Mouse (Mus musculus) ES-E14 (cell line): Measurements from ENCODE around the gene Kif13a. TPM values are rescaled to one million over a fixed set of nuclear protein-coding genes. Genes with fewer than 3 reads are reported as not detected.

ENCODE experiments used
- DNase-seq: peaks from one replicate; pipeline ENCODE4 v3.0.0-alpha.2; 2013; ENCODE audit warnings: low read depth, low spot score
- H3K27ac ChIP-seq: 2 replicates; pipeline ENCODE4 v1.5.1; 2012; ENCODE audit warnings: low read depth, mild to moderate bottlenecking, low read length, moderate library complexity, mixed read lengths; ENCODE audit not compliant: poor library complexity, insufficient read depth, severe bottlenecking
- H3K36me3 ChIP-seq: 2 replicates; pipeline ENCODE4 v1.6.1; 2012; ENCODE audit warnings: mild to moderate bottlenecking, low read length, moderate library complexity, mixed read lengths; ENCODE audit not compliant: control insufficient read depth, poor library complexity, insufficient read depth, severe bottlenecking
- H3K4me1 ChIP-seq, 2 experiments: fragments of 150-350 bp in 1 of 2; sonication (generic) in 1 of 2; 2 replicates each; pipeline ENCODE4 v1.6.1; 2012; ENCODE audit warnings: low read length in 2 of 2, mild to moderate bottlenecking in 1 of 2, mixed read lengths in 1 of 2; ENCODE audit not compliant: control insufficient read depth in 2 of 2, insufficient read depth in 2 of 2, poor library complexity in 1 of 2
- H3K4me3 ChIP-seq, 2 experiments: fragments of 150-350 bp in 1 of 2; sonication (generic) in 1 of 2; 2 replicates each; pipeline ENCODE4 v1.5.1; 2012; ENCODE audit warnings: low read length in 2 of 2, low read depth in 1 of 2, mild to moderate bottlenecking in 1 of 2, mixed read lengths in 1 of 2; ENCODE audit not compliant: insufficient read depth in 1 of 2, poor library complexity in 1 of 2, severe bottlenecking in 1 of 2
- H3K9ac ChIP-seq: 2 replicates; pipeline ENCODE4 v1.6.1; 2012; ENCODE audit warnings: low read depth, mild to moderate bottlenecking, low read length, mixed read lengths; ENCODE audit not compliant: poor library complexity, insufficient read depth, severe bottlenecking
- H3K9me3 ChIP-seq: fragments of 150-350 bp; sonication (generic); 2 replicates; pipeline ENCODE4 v1.6.1; 2012; ENCODE audit warnings: low read depth, mild to moderate bottlenecking, low read length; ENCODE audit not compliant: control insufficient read depth, insufficient read depth
- CHD2 ChIP-seq: IDR thresholded peaks from 2 replicates; pipeline ENCODE4 v1.6.1; 2014; ENCODE audit warnings: mild to moderate bottlenecking, low read depth, low read length, inconsistent platforms
- HCFC1 ChIP-seq: IDR thresholded peaks from 2 replicates; pipeline ENCODE4 v1.6.1; 2012; ENCODE audit warnings: low read length, inconsistent platforms, borderline replicate concordance; ENCODE audit not compliant: insufficient read depth
- MAFK ChIP-seq: IDR thresholded peaks from 2 replicates; pipeline ENCODE4 v1.6.1; 2014; ENCODE audit warnings: mild to moderate bottlenecking, low read depth, low read length, inconsistent platforms; ENCODE audit not compliant: insufficient read depth
- ZC3H11A ChIP-seq: IDR thresholded peaks from 2 replicates; pipeline ENCODE4 v1.6.1; 2012; ENCODE audit warnings: low read depth, mild to moderate bottlenecking, inconsistent platforms, low read length, borderline replicate concordance
- ZNF384 ChIP-seq: IDR thresholded peaks from 2 replicates; pipeline ENCODE4 v1.6.1; 2012; ENCODE audit warnings: low read depth, low read length, inconsistent platforms
- in situ Hi-C, 2 experiments: fragments of 600-800 bp; cut with MboI; formaldehyde crosslinking; loops; one replicate each; pipeline ENCODE4 v1.15.1; 2025; ENCODE audit warnings: low sequenced_read_pairs in 2 of 2, inconsistent platforms in 1 of 2; ENCODE audit not compliant: unreplicated experiment in 2 of 2
- total RNA-seq: library from RNA; depleted of rRNA; stranded (reverse); fragments of 300-350 nt; gene quantifications from 2 replicates; pipeline ENCODE4 v1.2.3, GENCODE M21; 2012

The Kif13a gene
- total RNA-seq, 1 experiment: 23.6 TPM

DNA sequence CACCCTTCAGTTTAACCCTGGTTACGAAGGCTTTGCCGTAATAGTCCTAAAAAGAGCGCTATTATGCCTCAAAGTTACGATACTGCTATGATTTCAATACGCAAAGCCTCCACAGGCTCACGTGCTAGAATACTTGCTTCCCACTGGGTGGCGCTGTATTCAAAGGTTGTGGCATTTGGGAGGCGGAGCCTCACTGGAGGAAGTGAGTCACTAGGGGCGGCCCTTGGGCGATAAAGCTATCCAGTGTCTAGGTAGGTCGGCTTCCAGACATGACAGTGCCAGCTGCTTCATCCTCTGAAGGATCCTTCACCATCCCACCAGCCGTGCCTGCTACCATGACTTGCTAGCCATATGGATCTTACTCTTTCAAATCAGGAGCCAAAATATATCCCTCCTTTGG, 119.6 kb downstream of the Kif13a start:
- Histone ChIP-seq H3K4me1 (peaks cover 0 to 7% of the 10 kb centered on the region in 2 experiments; a peak in 2 of 4 replicates), H3K36me3 (peaks cover 14% of the 10 kb centered on the region), H3K27ac (no peak overlapping the region), H3K9ac (no peak overlapping the region; the same call in 1 of the 2 replicates), H3K9me3 (no peaks in the 10 kb centered on the region), H3K4me3 (peak overlapping the region; percentile 36 to 58; a peak in 3 of 4 replicates)
- peak; percentile 43; the same call in 1 of the 2 replicates for TF ChIP-seq HCFC1
- TF ChIP-seq ZNF384: peak; percentile 38; the same call in 1 of the 2 replicates
- TF ChIP-seq CHD2: no peak
- TF ChIP-seq ZC3H11A: 0 out of 2 replicates have a peak, but pooled peaks have one; percentile 32
- no peak for TF ChIP-seq MAFK
- peak; percentile 95 for DNase-seq
- in situ Hi-C loops: loop anchor here in 1 of 2 experiments (25.0 kb wide), 1 partner anchor 477 kb away; no protein-coding TSS in a partner anchor

DNA sequence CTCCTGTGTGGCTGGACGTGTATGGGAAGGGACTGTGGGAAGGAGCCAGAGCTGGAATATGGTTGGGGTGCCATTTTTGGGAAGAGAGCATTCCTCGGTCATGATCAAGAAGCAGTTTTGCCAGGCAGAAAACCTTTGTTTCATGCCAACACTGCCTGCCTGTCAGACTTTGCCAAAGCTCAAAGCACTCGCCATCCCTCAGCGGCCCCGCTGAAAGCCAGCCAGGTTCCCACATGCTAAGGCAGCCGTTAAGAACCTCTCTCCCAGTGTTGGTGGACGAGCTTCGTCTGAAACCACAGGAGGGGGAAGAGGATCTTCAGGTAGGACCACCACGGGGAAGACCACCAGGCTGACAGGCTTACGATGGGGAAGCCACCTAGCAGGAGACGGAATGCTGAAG, 121.8 kb downstream of the Kif13a start:
- no peak overlapping the region for H3K9ac ChIP-seq
- no peak for TF ChIP-seq ZNF384
- no peak for TF ChIP-seq HCFC1
- TF ChIP-seq MAFK: no peak
- TF ChIP-seq CHD2: no peak
- no peak for TF ChIP-seq ZC3H11A
- no peaks in the 10 kb centered on the region for H3K9me3 ChIP-seq
- no peak overlapping the region for H3K4me3 ChIP-seq
- peaks cover 0 to 7% of the 10 kb centered on the region in 2 experiments; a peak in 2 of 4 replicates for H3K4me1 ChIP-seq
- no peak overlapping the region for H3K27ac ChIP-seq
- H3K36me3 ChIP-seq: peaks cover 6% of the 10 kb centered on the region; the same call in 1 of the 2 replicates
- in situ Hi-C loops: loop anchor here in 1 of 2 experiments (25.0 kb wide), 1 partner anchor 479 kb away; no protein-coding TSS in a partner anchor
- DNase-seq: no peak

DNA sequence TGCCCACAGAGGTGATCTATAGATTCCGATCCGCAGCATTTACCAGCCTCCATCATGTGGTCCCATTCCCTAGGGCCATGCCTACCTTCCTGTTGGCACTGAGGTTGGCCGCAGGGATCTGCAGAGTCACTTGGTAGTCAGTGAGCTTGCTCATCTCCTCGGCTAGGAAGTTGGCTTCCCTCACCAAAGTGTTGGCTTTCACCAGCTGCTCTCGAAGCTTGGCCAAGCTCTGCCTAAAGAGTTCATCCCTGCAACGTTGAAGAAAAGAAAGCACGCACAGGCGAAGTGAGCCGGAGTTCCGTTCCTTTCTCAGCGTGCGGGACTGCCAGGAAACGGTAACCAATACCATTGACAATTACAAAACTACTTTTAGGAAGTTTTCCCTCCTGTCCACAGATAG, 128.5 kb downstream of the Kif13a start:
- in situ Hi-C loops: loop anchor here in 1 of 2 experiments (25.0 kb wide), 1 partner anchor 486 kb away; no protein-coding TSS in a partner anchor

DNA sequence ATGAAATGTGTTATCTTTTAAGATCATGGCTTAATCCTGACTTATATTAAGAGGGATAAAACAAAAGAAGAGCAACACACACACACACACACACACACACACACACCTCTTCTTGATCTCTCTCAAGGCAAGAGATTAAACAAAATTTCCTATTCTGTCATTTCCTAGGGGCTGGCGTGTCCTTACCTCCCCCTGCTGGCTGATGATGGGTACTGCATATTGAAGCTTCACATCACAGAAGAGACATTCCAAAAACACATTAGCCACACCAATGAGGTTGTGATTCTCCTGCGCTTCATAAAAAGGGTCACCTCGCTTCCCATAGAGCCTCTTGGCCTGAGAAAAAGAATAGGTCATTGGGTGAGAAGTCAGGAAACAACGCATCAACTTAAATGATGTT, 131.5 kb downstream of the Kif13a start:
- Histone ChIP-seq H3K36me3 (peaks cover 4% of the 10 kb centered on the region; the same call in 1 of the 2 replicates), H3K4me1 (no peaks in the 10 kb centered on the region), H3K9me3 (no peaks in the 10 kb centered on the region), H3K4me3 (no peak overlapping the region), H3K9ac (no peak overlapping the region), H3K27ac (no peak overlapping the region)
- TF ChIP-seq ZC3H11A: no peak
- TF ChIP-seq HCFC1: no peak
- no peak for TF ChIP-seq ZNF384
- no peak for TF ChIP-seq MAFK
- TF ChIP-seq CHD2: no peak
- DNase-seq: peak; percentile 38
- in situ Hi-C loops: no loop called here

More for the DNA sequence above, 128.5 kb downstream of the Kif13a start:
- Histone ChIP-seq H3K27ac (no peak overlapping the region), H3K4me3 (no peak overlapping the region), H3K36me3 (no peaks in the 10 kb centered on the region), H3K4me1 (no peaks in the 10 kb centered on the region), H3K9ac (no peak overlapping the region), H3K9me3 (no peaks in the 10 kb centered on the region)
- TF ChIP-seq MAFK (no peak), HCFC1 (no peak), CHD2 (no peak), ZC3H11A (no peak), ZNF384 (no peak)
- DNase-seq: no peak

DNA sequence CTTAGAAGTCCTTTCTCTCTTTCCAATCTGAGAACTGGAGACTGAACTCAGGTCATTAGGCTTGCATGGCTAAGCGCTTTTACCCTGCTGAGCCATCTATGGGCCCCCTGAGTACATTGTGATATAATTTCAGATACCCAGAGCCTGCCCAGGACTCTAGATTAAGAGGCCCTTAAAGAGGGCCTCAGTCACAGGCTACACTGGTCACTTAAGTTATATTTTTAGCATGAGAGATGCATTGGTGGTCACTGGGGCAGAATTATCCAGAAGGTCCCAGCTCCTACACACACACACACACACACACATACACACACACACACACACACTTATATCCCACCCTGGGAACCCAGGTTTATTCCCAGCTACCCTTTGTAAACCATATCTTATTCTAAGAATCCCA, 133.3 kb downstream of the Kif13a start:
- TF ChIP-seq HCFC1: no peak
- TF ChIP-seq MAFK: no peak
- no peak for TF ChIP-seq CHD2
- no peak for TF ChIP-seq ZC3H11A
- no peak for TF ChIP-seq ZNF384

More for the DNA sequence above, 133.3 kb downstream of the Kif13a start:
- peaks cover 4% of the 10 kb centered on the region; the same call in 1 of the 2 replicates for H3K36me3 ChIP-seq
- no peaks in the 10 kb centered on the region for H3K9me3 ChIP-seq
- H3K27ac ChIP-seq: no peak overlapping the region
- no peak overlapping the region for H3K9ac ChIP-seq
- in situ Hi-C loops: no loop called here
- no peaks in the 10 kb centered on the region for H3K4me1 ChIP-seq
- H3K4me3 ChIP-seq: no peak overlapping the region
- no peak for DNase-seq
